Mouse (Mus musculus): ENCODE results near the gene Mcur1.

Gene Mcur1

DNA sequence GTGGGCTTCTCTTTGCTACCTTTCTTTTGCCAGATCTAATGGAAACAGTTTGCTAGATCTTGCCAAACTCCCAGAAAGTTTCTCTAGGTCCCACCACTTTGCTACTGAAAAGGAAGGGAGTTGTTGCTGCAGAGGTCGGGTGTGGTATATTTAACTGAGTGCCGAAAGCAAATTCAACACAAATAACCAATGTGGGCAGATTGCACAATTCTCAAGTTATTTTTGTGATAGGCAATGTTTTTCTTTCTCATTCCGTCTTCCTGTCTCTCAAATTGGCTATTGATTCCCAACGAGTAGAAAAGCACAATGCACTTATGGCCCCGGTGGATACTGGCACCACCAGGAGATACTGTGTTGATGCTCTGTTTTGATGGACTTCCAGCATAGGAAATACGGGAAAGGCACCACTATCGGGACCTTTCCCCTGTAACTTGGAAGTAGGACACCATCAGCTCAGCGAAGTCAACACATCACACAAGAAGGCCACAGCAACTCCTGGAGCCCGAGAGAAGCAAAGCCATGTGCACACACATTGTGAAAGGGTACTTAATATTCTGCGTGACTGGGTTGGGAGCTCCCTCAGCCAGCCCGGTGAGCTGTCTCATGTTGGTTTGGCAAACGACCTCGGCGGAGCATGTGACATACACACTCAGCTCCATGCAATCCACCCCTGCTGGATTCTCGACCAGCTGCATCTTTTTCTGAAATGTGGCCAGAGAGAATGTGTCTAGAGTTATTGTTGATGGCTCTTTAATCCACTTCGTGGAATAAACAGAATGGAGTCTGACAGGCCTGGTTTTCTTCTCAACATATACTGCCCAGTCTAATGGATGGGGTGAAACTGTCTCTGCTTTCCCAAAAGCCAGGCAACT, 35.3 kb downstream of the Mcur1 start:
- peak; percentile 63 for DNase-seq

DNA sequence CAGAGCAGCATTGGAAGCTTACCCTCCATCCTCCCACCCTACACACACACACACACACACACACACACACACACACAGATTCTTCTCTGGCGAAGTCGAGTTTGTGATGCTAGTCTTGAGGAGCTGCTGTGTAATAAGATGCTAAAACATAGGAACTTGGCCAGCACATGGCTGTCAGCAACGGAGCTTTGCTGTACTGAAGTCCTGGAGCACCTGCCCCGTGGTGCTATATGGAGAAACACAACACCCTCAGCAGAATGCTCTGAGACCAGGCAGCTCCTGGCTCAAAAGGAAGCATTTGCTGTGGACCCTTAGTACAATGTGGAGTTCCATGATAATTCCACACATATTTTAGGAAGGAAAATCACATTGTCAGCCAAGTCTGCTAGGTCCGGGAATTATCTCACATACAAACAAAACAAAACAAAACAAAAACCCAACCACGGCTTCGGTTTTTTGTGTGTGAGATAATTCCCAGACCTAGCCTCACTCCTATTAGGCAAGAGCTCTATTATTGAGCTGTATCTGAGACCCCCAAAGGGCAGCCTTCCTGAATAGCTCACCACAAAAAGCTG, 36.0 kb downstream of the Mcur1 start:
- DNase-seq: no peak

DNA sequence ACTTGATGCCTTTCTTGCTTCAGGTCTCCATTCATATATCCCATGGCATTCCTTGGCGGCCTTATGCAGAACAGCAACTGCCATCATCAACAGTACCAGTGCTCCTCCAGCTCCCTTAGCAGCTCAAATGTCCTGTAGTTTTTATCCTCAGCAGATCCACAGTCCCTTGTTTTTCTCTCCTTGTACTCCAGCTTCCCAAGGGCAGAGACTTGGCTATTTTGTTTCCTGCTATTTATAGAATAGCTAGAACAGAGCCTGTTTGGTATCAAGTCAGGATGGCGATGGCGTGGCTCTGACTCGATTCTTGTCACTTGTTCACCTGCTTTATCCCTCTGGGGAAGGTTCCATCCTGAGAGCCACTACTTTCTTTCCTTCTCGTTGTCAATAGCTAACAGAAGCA, 38.1 kb downstream of the Mcur1 start:
- DNase-seq: no peak

DNA sequence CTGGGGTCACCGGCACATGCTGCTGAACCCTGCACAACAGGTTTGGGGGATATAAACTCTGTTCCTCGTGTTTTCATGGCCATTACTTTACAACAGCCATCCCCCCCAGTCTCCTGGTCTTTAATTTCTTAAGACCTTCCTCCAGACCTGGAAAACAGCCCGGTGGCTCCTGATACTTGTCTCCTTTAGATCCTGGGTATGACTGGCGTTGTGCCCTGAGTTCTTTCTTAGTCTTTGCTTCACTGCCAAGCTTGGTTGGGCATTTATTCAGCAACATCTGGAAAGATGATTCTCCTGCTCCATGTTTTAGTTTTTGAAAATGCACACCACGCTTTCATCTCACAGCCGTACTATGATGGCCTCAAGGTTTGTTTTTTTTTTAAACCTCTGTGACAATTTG, 40.7 kb downstream of the Mcur1 start:
- no peak for DNase-seq

DNA sequence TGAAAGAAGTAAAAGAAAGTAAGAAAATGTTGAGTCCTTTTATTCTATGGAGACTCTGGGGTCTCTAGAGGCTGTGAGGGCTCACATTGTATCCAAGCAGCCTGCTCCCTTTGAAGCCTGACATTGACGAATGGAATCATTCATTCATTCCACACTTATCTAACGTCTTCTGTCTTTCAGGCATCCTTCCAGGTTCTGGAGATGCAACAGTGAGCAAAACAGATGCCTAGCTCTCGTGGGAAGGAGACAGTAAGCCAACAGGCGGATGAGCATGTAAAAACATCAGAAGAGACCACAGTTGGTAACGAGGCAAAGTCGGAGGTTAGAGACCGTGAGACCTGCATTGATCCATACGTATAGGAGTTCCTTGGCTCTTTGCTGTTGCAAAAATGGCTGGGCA, 42.6 kb downstream of the Mcur1 start:
- DNase-seq: peak; percentile 46

DNA sequence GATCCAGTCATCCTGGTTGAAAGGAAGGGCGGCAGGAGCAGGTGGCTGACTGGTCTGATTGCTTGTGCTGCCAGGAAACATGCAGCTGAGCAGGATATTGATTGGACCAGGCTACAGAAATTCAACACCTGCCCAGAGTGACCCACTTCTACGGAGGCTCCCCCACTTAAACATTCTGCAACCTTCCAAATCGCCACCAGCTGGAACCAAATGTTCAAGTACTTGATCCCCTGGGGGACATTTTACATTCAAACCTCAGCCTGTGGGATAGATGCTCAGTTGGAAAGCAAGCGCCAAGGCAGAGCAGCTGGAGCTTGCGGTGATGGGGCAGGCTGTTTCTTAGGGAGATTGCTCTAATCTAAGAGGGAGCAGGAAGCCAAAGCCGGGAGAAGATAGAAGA, 43.1 kb downstream of the Mcur1 start:
- DNase-seq: no peak

DNA sequence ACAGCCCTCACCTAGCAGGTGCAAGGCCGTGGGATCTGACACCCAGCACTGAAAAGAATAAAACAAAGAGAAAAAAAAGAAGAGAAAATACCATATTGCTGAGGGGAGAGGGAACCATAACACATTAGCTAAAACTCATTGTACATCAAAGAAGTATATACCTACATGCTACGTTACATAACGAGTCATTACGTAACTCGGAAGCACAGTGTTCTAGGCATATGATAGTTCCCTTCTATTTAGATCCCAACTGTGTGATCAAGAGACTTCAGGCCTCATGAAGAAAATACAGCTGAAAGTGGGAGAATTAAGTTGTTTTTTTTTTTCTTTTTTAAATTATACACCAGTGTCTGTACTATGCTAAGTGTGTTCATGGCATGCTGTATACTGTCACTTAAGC, 43.9 kb downstream of the Mcur1 start:
- DNase-seq: peak; percentile 69

DNA sequence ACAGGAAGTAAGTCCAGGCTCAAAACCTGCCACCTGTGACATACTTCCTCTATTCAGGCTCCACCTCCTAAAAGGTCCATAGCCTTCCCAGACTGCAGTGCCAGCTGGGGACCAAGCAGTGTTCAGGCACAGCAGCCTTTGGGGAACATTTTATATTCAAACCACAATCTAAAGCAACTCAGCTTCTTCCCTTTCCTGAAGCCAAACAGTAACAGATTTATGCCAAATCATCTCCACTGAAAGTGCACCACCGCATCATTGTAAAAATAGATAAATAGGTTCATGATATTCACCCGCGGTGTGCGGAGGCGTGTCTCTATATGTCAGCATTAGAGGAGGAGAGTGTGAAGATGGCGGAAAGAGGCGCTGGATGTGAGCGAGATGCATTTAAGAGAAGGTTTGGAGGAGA, 45.0 kb downstream of the Mcur1 start:
- peak; percentile 70 for DNase-seq

DNA sequence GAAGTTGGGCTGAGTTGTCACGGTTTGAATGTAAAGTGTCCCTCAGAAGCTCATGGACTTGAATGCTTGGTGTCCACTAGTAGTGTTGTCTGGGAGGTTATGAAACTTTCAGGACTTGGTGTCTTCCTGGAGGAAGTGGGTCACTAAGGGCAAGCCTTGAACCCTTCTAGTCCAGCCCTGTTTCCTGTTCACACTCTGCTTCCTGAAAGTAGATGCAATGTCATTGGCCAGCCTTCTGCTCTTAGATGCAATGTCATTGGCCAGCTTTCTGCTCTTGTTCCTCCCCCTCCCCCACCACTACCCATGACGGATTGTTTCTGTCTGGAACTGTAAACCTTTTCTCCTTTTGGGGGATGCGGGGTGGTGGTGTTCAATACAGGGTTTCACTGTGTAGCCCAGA, 47.3 kb downstream of the Mcur1 start:
- no peak for DNase-seq

DNA sequence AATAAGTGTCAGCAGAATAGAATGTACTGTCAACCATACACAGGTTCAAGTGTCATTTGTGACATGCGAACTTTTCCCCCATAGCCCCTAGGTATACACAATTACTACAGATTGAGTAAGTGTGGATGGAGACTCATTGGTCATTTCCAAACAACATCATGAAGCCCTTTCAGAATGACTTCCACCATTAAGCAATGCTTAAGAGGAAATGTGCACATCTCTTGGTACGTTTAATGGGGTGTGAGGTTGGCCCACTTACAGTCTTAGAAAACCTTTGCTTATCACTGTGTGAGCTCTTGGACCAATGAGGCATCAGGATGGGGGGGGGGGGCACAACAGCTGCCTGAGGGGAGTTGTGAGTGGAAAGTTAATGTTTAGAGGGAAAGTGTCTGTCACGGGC, 54.2 kb downstream of the Mcur1 start:
- no peak for DNase-seq

DNA sequence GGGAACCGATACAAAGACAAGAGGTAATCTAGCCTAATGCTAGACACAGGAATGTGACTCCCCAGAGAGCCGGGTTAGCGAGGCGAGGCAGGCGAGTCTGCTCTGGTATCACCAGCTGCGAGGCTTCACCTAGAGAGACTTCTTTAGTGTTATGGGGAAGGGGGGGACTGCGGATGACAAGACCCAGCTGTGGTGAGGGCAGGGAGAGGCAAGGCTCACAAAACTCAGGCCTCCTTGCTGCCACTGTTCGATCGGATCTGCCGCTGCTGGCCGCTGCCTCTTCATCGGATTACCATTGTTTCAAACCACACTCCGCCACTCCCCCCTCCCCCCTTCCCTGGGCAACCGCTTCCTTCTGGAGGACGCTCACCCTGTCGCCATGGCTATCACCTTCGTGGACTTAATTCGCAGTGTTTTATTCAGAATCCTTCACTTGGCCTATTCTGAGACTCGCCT, 56.6 kb downstream of the Mcur1 start:
- DNase-seq: no peak

DNA sequence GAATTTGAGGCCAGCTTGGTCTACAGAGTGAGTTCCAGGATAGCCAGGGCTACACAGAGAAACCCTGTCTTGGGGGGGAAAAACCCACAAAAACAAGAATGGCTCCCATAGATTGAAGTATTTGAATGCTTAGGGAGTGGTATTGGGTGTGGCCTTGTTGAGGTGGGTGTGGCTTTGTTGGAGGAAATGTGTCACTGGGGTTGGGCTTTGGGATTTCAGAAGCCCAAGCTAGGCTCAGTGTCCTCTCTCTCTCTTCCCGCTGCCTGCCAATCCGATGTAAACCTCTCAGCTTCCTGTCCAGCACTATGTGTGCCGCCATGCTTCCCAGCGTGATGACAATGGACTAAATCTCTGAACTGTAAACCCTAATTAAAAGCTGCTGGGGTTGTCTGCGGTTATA, 58.4 kb downstream of the Mcur1 start:
- DNase-seq: no peak

DNA sequence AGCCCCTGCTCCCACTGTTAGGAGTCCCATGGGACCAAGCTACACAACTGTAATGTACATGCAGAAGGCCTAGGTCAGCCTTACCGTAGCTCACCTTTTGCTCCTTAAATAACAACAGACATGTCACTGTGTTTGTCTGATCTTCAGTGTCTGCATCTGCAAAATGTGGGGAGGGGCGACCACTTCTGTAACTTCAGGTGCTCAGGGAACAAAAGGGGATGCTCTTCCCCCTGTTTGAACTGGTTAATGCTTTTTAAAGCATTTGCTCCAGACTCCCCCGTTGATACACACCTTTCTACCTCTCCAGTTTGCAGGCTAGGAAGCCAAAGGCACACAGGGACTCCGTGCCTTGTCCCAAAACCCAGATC, 59.5 kb downstream of the Mcur1 start:
- no peak for DNase-seq

DNA sequence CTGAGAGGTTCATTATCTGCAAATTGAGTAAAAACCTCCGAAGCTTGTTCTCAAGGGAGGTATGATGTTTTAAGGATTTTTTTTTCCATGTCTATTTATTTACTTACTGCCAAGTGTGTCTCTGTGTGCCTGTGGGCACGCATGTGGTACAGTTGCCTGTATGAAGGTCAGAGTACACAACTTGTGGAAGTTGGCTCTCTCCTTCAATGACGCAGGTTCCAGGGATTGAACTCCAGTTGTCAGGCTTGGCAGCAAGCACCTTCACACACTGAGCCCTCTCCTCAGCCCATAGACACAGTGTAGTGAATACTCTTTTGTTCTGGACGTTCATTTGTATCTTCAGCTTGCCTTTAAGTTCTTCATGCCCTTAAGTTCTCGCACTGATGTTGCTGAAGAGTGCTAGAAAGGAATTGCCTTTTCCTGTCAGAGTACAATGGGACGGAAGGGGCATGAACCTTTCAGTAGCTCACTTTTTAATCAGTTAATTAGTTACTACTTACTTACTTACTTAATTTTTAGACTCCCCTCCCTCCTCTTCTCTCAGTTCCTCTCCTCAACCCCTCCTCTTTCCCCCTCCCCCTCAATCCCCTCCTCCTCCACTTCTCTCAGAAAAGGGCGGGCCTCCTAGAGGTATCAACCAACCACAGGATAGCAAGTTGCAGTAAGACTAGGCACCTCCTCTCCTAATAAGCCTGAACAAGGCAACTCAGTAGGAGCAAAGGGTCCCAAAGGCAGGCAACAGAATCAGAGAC, 60.1 kb downstream of the Mcur1 start:
- no peak for DNase-seq

DNA sequence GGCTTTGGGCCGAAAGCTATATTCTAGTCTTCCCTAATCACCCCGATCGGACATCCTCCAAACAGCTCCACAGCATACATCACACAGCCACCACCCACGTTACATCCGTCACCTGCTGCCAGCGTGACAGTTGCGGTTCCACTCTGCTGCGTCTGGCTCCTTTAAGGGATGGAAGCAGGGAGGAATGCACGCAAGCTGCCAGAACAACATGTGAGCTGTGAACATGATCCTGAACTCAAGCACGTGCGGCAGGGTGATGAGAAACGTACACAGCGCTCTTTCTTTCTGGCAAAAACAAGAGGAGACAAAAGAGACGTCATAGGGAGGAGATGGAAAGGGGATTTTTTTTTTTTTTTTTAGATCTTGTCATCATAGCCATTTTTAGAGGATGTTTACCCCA, 61.1 kb downstream of the Mcur1 start:
- DNase-seq: peak; percentile 75

DNA sequence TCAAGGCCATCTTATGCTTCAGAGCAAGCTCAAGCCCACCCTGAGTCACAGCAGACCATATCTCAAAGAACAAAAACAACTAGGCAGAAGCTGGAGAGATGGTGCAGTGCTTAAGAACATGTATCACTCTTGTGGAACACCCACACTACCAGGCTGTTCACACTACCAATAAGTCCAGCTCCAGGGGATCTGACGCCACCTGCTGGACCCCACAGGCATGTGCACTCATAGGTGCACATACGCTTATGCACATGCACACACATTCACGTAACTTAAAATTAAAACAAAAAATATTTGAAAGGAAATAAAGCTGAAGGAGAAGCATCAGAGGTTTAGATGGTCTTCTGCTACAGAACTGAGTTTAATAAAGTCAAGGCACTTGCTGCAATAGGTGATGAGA, 62.2 kb downstream of the Mcur1 start:
- DNase-seq: no peak

DNA sequence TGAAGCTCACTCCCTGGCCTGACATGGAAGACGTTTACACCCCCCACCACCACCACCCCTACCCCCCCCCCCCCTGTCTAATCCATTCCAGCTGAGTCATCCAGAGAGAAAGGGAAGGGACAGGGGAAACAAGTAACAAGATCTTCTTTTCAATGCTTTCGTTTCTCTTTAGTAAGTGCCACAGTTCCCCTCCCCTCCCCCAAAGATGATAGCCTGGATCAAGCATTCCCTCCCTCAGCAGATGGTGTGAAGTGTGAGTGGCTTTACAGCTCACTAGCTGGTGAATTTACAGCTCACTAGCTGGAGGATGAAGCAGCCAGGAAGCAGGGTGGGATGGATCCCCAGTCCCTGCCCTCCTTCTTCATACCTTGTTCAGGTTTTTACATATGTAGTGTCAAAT, 63.3 kb downstream of the Mcur1 start:
- DNase-seq: no peak

DNA sequence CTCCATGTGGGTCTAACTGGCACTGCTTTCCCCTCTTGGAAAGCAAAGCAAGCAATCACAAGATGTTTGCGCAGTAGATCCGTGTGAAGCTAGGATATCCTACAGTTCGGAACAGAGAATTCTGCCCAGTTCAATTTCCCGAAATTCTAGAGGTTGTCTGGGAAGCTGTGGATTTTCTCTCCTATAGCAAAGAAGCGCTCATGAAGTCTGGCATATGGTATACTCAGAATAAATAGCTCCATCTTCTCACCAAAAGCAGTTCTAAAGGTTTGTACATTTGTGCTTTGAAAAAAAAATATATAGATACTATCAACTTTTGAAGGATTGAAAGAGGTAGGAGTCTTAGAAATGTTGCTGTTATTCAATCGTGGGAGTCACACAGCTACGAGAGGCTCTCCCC, 64.3 kb downstream of the Mcur1 start:
- no peak for DNase-seq

DNA sequence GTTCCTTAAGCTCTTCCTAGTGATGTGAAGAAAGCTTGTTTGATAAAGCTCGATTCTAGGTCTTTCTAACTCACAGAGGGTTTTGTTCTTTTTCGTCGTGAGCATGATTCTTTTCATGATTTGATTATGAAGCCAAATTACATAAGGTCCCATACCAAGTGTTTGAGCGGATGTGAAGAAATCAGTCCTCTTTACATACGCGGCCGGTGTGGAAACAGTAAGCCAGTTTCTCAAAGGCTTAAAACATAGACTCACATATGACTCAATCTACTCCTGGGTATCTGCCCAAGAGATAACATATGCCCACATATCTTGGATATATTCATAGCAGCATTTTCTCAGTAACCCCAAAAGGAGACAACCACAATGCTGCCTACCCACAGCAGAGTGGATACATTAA, 66.3 kb downstream of the Mcur1 start:
- DNase-seq: no peak

DNA sequence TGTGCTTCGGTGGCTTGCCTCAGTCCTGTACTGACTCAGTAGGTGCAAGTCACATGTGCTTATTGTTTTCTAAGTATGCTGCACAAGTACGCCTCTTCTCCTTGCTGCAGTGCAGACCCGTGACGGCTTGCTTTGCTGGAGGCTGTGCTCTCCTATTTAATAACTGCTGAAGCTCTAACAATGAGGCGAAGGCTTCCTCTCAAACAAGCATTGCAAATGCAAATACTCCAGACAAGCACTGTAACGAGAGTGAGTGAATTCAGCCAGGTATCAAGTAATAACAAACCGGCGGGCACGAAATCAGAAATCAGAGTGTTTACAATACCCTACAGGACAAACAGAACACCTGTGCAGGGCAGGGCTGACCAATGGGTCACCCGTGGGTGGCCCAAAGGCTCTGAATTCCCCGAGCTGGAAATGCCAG, 66.9 kb downstream of the Mcur1 start:
- peak; percentile 49 for DNase-seq
